Mouse (Mus musculus) right cerebral cortex, postnatal 4 days (tissue): ENCODE measurements around the gene Gm33543.

Source experiments
- DNase-seq: peaks from one replicate; pipeline ENCODE4 v3.0.0-alpha.2; 2022

The Gm33543 gene

GRCm38 (mm10) chr10:95842789-95843637, at the start of gene Gm33543:
Gm33543 (minus strand) TSS chr10:95842930.
- no peak for DNase-seq

- no peak for DNase-seq
These were observed 49.4 kb upstream of the Gm33543 start for GRCm38 (mm10) chr10:95892132-95892531.

- no peak for DNase-seq
These were observed 48.7 kb upstream of the Gm33543 start for GRCm38 (mm10) chr10:95891214-95891960.

GRCm38 (mm10) chr10:95883761-95884517, 41.2 kb upstream of the Gm33543 start:
- DNase-seq, result no peak

- no peak for DNase-seq
These were observed 39.3 kb upstream of the Gm33543 start for GRCm38 (mm10) chr10:95882036-95882435.

- DNase-seq, result no peak
These were observed 37.5 kb upstream of the Gm33543 start for GRCm38 (mm10) chr10:95879983-95880934.

GRCm38 (mm10) chr10:95870782-95871181, 28.1 kb upstream of the Gm33543 start:
- DNase-seq, result no peak

- no peak for DNase-seq
These were observed 25.6 kb upstream of the Gm33543 start for GRCm38 (mm10) chr10:95868348-95868747.

- no peak for DNase-seq
These were observed 24.9 kb upstream of the Gm33543 start for GRCm38 (mm10) chr10:95867596-95867995.

GRCm38 (mm10) chr10:95864349-95865124, 21.8 kb upstream of the Gm33543 start:
- no peak for DNase-seq

- DNase-seq, result no peak
These were observed 19.9 kb upstream of the Gm33543 start for GRCm38 (mm10) chr10:95862664-95863063.

GRCm38 (mm10) chr10:95858164-95858563, 15.4 kb upstream of the Gm33543 start:
- no peak for DNase-seq

- no peak for DNase-seq
These were observed 12.7 kb upstream of the Gm33543 start for GRCm38 (mm10) chr10:95855411-95855810.

GRCm38 (mm10) chr10:95850504-95850903, 7.8 kb upstream of the Gm33543 start:
- no peak for DNase-seq

- DNase-seq, result no peak
These were observed 4.0 kb upstream of the Gm33543 start for GRCm38 (mm10) chr10:95846739-95847138.

- no peak for DNase-seq
These were observed 3.6 kb upstream of the Gm33543 start for GRCm38 (mm10) chr10:95846281-95846680.

- DNase-seq, result no peak
These were observed 1.1 kb upstream of the Gm33543 start for GRCm38 (mm10) chr10:95843878-95844277.

- no peak for DNase-seq
These were observed 1.5 kb downstream of the Gm33543 start for GRCm38 (mm10) chr10:95841241-95841640.

GRCm38 (mm10) chr10:95839803-95840202, 2.9 kb downstream of the Gm33543 start:
- DNase-seq, result no peak

GRCm38 (mm10) chr10:95839036-95839435, 3.7 kb downstream of the Gm33543 start:
- DNase-seq, result no peak
